Mouse (Mus musculus): Measurements from ENCODE around the gene Vangl1.

Gene Vangl1

GRCm38 (mm10) chr3:102198446-102198845 is 6.0 kb downstream of the Vangl1 start:
- DNase-seq (ENCODE audit: low read depth, low spot score) = no peak

- DNase-seq (ENCODE audit: low read depth, low spot score) = no peak
Measured at GRCm38 (mm10) chr3:102197746-102198145, 6.7 kb downstream of the Vangl1 start.

DNA sequence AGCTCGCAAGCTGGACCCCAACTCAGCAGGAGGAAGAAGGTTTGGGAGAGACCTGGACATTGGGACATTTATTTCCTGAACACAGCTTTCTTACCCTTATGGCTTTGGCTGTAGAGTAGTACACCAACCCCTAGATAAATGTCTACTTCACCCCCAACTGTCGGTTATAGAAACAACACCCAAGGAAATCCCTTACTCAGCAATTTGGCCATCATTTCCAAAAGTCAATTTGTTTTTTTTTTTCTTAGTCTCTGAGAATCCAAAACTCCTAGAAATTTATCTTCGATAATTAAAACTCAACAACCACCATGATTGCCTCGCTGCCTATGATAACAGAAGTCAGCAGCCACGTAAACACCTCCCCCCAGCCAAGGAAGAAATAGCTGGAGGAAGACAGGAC is 7.3 kb downstream of the Vangl1 start:
- no peak for DNase-seq (ENCODE audit: low read depth, low spot score)

DNA sequence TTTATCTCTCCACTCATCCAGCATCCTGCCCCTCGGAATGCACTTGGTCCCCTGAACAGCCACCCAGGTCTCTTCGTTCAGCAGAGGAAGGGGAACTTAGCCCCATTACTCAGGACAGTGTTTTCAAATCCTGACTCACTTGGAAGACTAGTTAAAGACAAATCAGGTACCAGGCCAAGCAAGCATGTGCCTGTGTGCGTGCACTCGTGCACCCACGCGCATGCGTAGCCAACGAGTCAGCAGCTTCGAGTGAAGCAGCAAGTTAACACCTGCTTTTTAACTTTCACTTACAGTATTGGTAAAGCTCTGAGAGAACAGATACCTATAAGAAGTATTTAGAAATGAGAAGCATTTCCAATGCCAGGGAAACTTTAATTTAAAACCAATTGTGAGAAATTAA is 8.3 kb downstream of the Vangl1 start:
- no peak for DNase-seq (ENCODE audit: low read depth, low spot score)

DNA sequence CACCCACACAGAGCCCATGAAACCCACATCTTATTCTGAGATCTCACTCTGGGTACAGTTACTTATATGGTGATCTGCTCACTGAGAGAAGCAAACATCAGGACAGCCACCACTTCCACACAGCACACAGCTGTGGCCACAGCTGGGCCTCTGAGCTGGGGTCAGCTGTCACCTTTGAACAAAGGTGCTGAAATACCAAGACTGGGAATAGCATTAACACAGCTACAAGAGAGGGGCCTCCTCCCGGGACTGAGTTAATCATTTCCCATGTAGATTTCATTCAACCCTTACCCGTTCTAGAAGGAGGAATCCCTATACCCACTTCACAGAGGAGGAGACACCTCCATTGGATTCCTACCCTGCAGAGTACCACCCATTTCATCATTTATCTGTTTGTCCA is 8.7 kb downstream of the Vangl1 start:
- no peak for DNase-seq (ENCODE audit: low read depth, low spot score)

- no peak for DNase-seq (ENCODE audit: low read depth, low spot score)
Measured at GRCm38 (mm10) chr3:102194291-102195051, 10.0 kb downstream of the Vangl1 start.

- DNase-seq (ENCODE audit: low read depth, low spot score) = no peak
Measured at GRCm38 (mm10) chr3:102193488-102194290, 10.8 kb downstream of the Vangl1 start.

GRCm38 (mm10) chr3:102192621-102193020 is 11.9 kb downstream of the Vangl1 start:
- no peak for DNase-seq (ENCODE audit: low read depth, low spot score)

DNA sequence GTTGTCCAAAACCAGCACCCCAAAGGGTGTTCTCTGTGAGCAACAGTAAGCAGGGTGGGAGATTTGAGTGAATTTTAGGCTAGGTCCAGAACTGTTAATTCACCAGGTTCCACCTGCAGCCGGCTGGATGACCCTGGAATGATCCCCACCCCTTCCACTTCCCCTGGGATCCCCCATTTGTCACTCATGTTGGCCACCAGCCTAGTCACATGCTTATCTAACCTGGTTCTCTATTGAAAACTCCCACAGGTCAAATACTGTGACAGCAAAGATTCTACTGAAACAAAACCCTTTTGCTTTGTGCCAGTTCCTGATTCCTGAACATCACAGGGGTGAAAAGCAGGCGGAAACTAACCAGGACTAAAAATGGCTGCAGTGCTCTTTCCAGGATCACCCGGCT is 12.9 kb downstream of the Vangl1 start:
- DNase-seq (ENCODE audit: low read depth, low spot score) = no peak

GRCm38 (mm10) chr3:102190642-102191041 is 13.9 kb downstream of the Vangl1 start:
- no peak for DNase-seq (ENCODE audit: low read depth, low spot score)

GRCm38 (mm10) chr3:102190015-102190414 is 14.5 kb downstream of the Vangl1 start:
- DNase-seq (ENCODE audit: low read depth, low spot score) = no peak

DNA sequence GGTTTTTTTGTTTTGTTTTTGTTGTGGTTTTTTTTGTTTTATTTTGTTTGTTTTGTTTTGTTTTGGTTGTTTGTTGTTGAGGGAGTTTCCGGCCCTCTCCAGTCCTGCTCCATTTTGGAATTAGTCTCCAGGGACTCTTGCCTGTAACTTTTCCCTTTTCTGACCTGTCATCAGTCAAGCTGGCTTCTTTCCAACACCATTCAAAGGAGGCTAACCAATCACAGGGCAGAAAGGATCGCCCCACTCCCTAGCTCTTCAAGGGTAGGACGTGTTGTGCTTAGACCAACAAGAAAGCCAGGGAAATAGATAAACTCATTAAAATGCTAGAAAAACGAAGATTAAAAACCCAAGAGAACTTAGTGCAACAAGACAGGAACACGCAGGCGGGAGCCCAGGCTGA is 15.5 kb downstream of the Vangl1 start:
- no peak for DNase-seq (ENCODE audit: low read depth, low spot score)

DNA sequence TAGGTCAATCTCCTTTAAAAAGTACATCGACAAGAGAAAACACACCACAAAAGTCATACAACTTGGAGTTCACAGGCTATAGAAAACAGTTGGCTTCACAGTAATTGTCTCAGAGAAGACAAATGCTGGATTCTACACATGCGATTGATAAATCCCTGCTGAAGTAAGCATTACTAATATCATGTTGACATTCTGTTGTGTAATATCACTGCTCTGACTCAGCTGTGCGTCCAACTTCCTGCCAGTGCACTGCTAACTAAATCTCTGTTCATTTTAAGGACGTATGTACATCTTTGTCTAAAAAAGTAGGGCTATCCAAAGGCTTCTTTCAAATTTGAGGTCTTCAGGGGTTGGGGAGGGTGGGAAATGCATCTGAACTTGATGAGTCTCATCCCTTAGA is 17.1 kb downstream of the Vangl1 start:
- no peak for DNase-seq (ENCODE audit: low read depth, low spot score)

- no peak for DNase-seq (ENCODE audit: low read depth, low spot score)
Measured at GRCm38 (mm10) chr3:102184721-102185120, 19.8 kb downstream of the Vangl1 start.

- DNase-seq (ENCODE audit: low read depth, low spot score) = no peak
Measured at GRCm38 (mm10) chr3:102182601-102183000, 21.9 kb downstream of the Vangl1 start.

GRCm38 (mm10) chr3:102181191-102181590 is 23.3 kb downstream of the Vangl1 start:
- no peak for DNase-seq (ENCODE audit: low read depth, low spot score)

- DNase-seq (ENCODE audit: low read depth, low spot score) = no peak
Measured at GRCm38 (mm10) chr3:102180746-102181145, 23.7 kb downstream of the Vangl1 start.

GRCm38 (mm10) chr3:102179869-102180268 is 24.6 kb downstream of the Vangl1 start:
- DNase-seq (ENCODE audit: low read depth, low spot score) = no peak

- no peak for DNase-seq (ENCODE audit: low read depth, low spot score)
Measured at GRCm38 (mm10) chr3:102177837-102178615, 26.5 kb downstream of the Vangl1 start.

- no peak for DNase-seq (ENCODE audit: low read depth, low spot score)
Measured at GRCm38 (mm10) chr3:102176116-102176515, 28.4 kb downstream of the Vangl1 start.

- no peak for DNase-seq (ENCODE audit: low read depth, low spot score)
Measured at GRCm38 (mm10) chr3:102175701-102176100, 28.8 kb downstream of the Vangl1 start.

All from retina, adult 2 months (tissue).